ENCODE assay signal across 20 mouse cellular contexts in the genomic region with DNA sequence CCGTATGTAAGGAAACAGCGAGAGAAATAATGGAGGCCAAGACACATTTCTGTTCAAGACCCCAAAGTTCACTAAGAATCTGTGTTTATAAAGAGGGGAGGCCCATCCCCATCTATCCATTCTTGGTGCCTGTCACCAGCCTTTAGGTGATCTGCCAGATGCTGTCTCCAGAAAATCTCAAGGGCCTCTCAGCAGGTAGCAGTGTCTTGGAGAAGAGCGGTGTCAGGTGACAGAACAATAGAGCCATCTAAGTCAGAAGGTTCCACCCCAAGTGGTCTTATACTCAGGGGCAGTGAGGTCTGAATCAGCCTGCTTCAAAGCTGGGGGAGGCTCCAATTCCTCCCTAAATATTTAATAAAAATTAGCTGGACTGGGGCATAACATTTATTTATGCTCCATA.
"Had no signal": no experiment of that assay in that cellular context is flagged by ENCODE, and none has a peak within 500 bp of the region (broad histone marks: within the 10 kb centered on the region; RNA-seq: fewer than 3 reads in every experiment).

No protein-coding gene starts in this region.

- H3K4me3 ChIP-seq: lung, embryonic 15.5 days; megakaryocyte, embryonic 14.5 days; midbrain, embryonic 10.5 days; midbrain, embryonic 12.5 days; myocyte; neural tube, embryonic 12.5 days had no signal

- H3K9me3 ChIP-seq: lung, embryonic 15.5 days; megakaryocyte, embryonic 14.5 days; midbrain, embryonic 10.5 days; midbrain, embryonic 12.5 days; neural tube, embryonic 12.5 days had no signal

- H3K4me1 ChIP-seq: lung, embryonic 15.5 days; megakaryocyte, embryonic 14.5 days; midbrain, embryonic 10.5 days; midbrain, embryonic 12.5 days; neural tube, embryonic 12.5 days had no signal

- H3K36me3 ChIP-seq: lung, embryonic 15.5 days; midbrain, embryonic 10.5 days; midbrain, embryonic 12.5 days; neural tube, embryonic 12.5 days had no signal

- H3K27me3 ChIP-seq: lung, embryonic 15.5 days; megakaryocyte, embryonic 14.5 days; midbrain, embryonic 12.5 days; neural tube, embryonic 12.5 days had no signal

- H3K9ac ChIP-seq: liver, postnatal 0 days; lung, embryonic 15.5 days; midbrain, embryonic 12.5 days; neural tube, embryonic 12.5 days had no signal

- H3K27ac ChIP-seq: lung, embryonic 15.5 days; macrophage; midbrain, embryonic 10.5 days; midbrain, embryonic 12.5 days; neural tube, embryonic 12.5 days had no signal

- DNase-seq: liver, postnatal 0 days; lung, adult 2 months; lung, postnatal 14 days; lung, postnatal 36 days; midbrain, embryonic 14.5 days; retina, postnatal 1 day; right cerebral cortex, adult 18-20 months; right cerebral cortex, postnatal 25 days; right cerebral cortex, postnatal 4 days; spleen, adult 18-20 months; thymus, adult 18-20 months; thymus, postnatal 14 days; thymus, postnatal 36 days had no signal
